Mouse (Mus musculus): ENCODE measurements at regions not wholly inside any gene's neighbourhood (a gene's known extent, or its start where the extent isn't known, plus 50 kb on each side); places are given as distances from the start of the nearest gene placed in this dataset.

DNA sequence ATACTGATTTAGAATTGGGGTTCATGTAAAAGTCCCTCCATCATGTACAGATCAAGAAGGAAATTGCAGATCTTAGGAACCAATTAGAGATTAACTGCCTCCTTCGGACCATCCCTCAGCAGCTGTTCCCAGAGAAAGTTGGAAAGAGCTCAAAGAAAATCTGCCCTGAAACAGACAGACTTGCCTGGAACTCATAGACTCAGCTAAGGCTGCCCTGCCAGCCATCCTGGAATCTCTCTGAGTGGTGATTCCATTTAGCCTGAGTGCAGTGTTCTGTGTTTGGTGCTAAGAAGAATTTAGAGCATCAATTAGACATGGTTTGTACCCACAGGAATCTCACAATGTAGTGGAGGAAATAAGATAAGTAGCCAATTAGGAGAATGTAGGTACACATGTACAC lies 594.5 kb upstream of the Megf9 start:
- no peak for TF ChIP-seq EP300 (IDR thresholded peaks at IDR 0.05; ENCODE audit: low read depth)
- no peak for TF ChIP-seq CTCF (IDR thresholded peaks at IDR 0.05; ENCODE audit: low read depth)
- H3K36me3 ChIP-seq (replicated peaks; ENCODE audit: control insufficient read depth, insufficient read depth, low read length) = no peaks in the 10 kb centered on the region
- H3K4me1 ChIP-seq (ENCODE audit: control insufficient read depth, insufficient read depth) = no peaks in the 10 kb centered on the region
- no peak overlapping the region for H3K9ac ChIP-seq (replicated peaks; ENCODE audit: low read depth, low read length)
- DNase-seq (ENCODE audit: low spot score) = no peak
- no peak overlapping the region for H3K4me3 ChIP-seq (ENCODE audit: low read depth, low read length)
- H3K9me3 ChIP-seq (replicated peaks; ENCODE audit: control insufficient read depth, low read length) = no peaks in the 10 kb centered on the region
- H3K27ac ChIP-seq (ENCODE audit: low read depth) = no peak overlapping the region
- H3K27me3 ChIP-seq (ENCODE audit: control insufficient read depth, insufficient read depth, low read length) = no peaks in the 10 kb centered on the region
- no peak overlapping the region for H3K4me2 ChIP-seq (ENCODE audit: low read depth, low read length)
- ATAC-seq (ENCODE audit: insufficient read depth, low read depth) = no peak
- 68% methylated on average over 1 of the region's 1 CpGs for WGBS
